In the genomic region with DNA sequence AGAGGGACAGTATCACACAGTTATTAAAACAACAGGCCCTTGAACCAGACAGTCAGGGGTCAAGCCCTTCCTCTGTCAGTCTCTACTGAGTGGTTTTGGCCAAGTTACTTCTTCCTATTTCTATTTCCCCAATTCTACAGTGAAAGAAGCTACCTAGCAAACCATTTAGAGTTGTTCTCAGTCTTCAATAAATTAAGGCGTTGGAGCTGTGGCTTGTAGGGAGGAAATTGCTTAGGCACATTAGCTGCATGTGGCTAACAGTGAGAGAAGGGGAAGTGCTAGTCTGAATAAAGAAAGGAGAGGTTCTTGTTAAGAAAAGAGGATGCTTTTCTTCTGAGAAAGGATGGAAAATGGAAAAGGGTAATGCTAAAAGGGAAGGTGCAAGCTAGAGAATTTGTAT, we compare ENCODE assay signal across 33 mouse cellular contexts. TPM values are rescaled to one million over a fixed set of nuclear protein-coding genes. Genes with fewer than 3 reads are reported as not detected.
A peak's percentile ranks its signal among the peaks of the same experiment; 100 is the strongest.
DNase-seq lines count a peak whose midpoint lies in the region; ATAC-seq and TF ChIP-seq lines count a peak whose summit lies in the region.
"Had no signal": no experiment of that assay in that cellular context is flagged by ENCODE, and none has a peak within 500 bp of the region (broad histone marks: within the 10 kb centered on the region; RNA-seq: fewer than 3 reads in every experiment).

No protein-coding gene starts in this region.

- H3K27me3 ChIP-seq in liver, adult 2 months (ENCODE audit: control insufficient read depth, insufficient read depth, low read length), result no peaks in the 10 kb centered on the region
- no peaks in the 10 kb centered on the region for H3K27me3 ChIP-seq in liver, postnatal 0 days (ENCODE audit: insufficient read depth, low read length)
- H3K27me3 ChIP-seq: CH12.LX; forebrain, embryonic 15.5 days; hindbrain, embryonic 13.5 days had no signal

- H3K4me2 ChIP-seq in liver, postnatal 0 days (ENCODE audit: low read depth, low read length), result no peak overlapping the region
- H3K4me2 ChIP-seq: embryonic facial prominence, embryonic 13.5 days; forebrain, embryonic 12.5 days; forebrain, embryonic 15.5 days; hindbrain, embryonic 13.5 days had no signal

- no peak for TF ChIP-seq CTCF in liver, adult 2 months (IDR thresholded peaks at IDR 0.05; ENCODE audit: low read depth, low read length)
- TF ChIP-seq CTCF in liver, postnatal 0 days (IDR thresholded peaks at IDR 0.05; ENCODE audit: low read depth), result no peak

- DNase-seq in liver, adult 2 months (ENCODE audit: extremely low read depth, low read depth, low spot score), result peak; percentile 23
- DNase-seq in liver, postnatal 0 days, result no peak
- peak; percentile 2 for DNase-seq in 416B (ENCODE audit: low read depth)
- DNase-seq in MN1 (ENCODE audit: low spot score), result no peak
- no peak for DNase-seq in layer of hippocampus, postnatal 36 days
- DNase-seq: adrenal gland, postnatal 10 days; adrenal gland, postnatal 36 days; B cell, adult 2 months; cerebellum, adult 18-20 months; cerebellum, adult 9-11 months; cerebellum, postnatal 25 days; embryo, embryonic 11 days; gastrocnemius, postnatal 25 days; heart, adult 2 months had no signal

- H3K9me3 ChIP-seq in liver, postnatal 0 days (ENCODE audit: low read length), result no peaks in the 10 kb centered on the region
- H3K9me3 ChIP-seq: embryonic facial prominence, embryonic 10.5 days; embryonic facial prominence, embryonic 13.5 days; forebrain, embryonic 12.5 days; forebrain, embryonic 15.5 days; G1E; heart, embryonic 10.5 days; hindbrain, embryonic 10.5 days; hindbrain, embryonic 13.5 days had no signal

- no peak for ATAC-seq in liver, postnatal 0 days
- ATAC-seq in hematopoietic stem cell, adult 5-6 weeks (replicated peaks in 1 of 2; ENCODE audit: insufficient read depth in 1 of 2, low FRiP score in 2 of 2, low TSS enrichment in 1 of 2, low read depth in 1 of 2, poor library complexity in 2 of 2, severe bottlenecking in 2 of 2), result peak; percentile 82 to 89
- ATAC-seq in monocyte, adult 5-6 weeks (replicated peaks; ENCODE audit: insufficient number of reproducible peaks, low FRiP score, low TSS enrichment, poor library complexity, severe bottlenecking), result peak; percentile 70
- ATAC-seq: forebrain, embryonic 15.5 days; hindbrain, embryonic 16.5 days had no signal

- no peaks in the 10 kb centered on the region for H3K36me3 ChIP-seq in liver, adult 2 months (ENCODE audit: control insufficient read depth, insufficient read depth, low read length)
- no peaks in the 10 kb centered on the region for H3K36me3 ChIP-seq in liver, postnatal 0 days (replicated peaks; ENCODE audit: insufficient read depth, low read length)
- H3K36me3 ChIP-seq: embryonic facial prominence, embryonic 10.5 days; embryonic facial prominence, embryonic 13.5 days; forebrain, embryonic 12.5 days; forebrain, embryonic 15.5 days; G1E; heart, embryonic 10.5 days; hindbrain, embryonic 10.5 days; hindbrain, embryonic 13.5 days had no signal

- H3K27ac ChIP-seq in liver, adult 2 months (replicated peaks; ENCODE audit: insufficient read depth, low read depth, low read length), result no peak overlapping the region
- no peak overlapping the region for H3K27ac ChIP-seq in liver, postnatal 0 days (ENCODE audit: low read depth)
- H3K27ac ChIP-seq: embryonic facial prominence, embryonic 10.5 days; embryonic facial prominence, embryonic 13.5 days; forebrain, embryonic 12.5 days; forebrain, embryonic 15.5 days; heart, adult 2 months; heart, embryonic 10.5 days; hindbrain, embryonic 10.5 days; hindbrain, embryonic 13.5 days had no signal

- no peak for TF ChIP-seq POLR2A in liver, adult 2 months (IDR thresholded peaks at IDR 0.05; ENCODE audit: extremely low read depth, insufficient read depth, low read length)

- H3K4me1 ChIP-seq in liver, adult 2 months (ENCODE audit: control insufficient read depth, insufficient read depth, low read length), result no peaks in the 10 kb centered on the region
- H3K4me1 ChIP-seq in liver, postnatal 0 days (ENCODE audit: insufficient read depth), result no peaks in the 10 kb centered on the region
- H3K4me1 ChIP-seq: embryonic facial prominence, embryonic 10.5 days; embryonic facial prominence, embryonic 13.5 days; forebrain, embryonic 12.5 days; forebrain, embryonic 15.5 days; heart, embryonic 10.5 days; hindbrain, embryonic 10.5 days; hindbrain, embryonic 13.5 days had no signal

- no peaks in the 10 kb centered on the region for H3K79me2 ChIP-seq in liver, adult 2 months (ENCODE audit: control insufficient read depth, insufficient read depth, low read length)

- TF ChIP-seq EP300 in liver, postnatal 0 days (IDR thresholded peaks at IDR 0.05; ENCODE audit: low read depth), result no peak

- no peak overlapping the region for H3K4me3 ChIP-seq in liver, adult 2 months (ENCODE audit: insufficient read depth, low read depth, low read length)
- no peak overlapping the region for H3K4me3 ChIP-seq in liver, postnatal 0 days (ENCODE audit: low read depth, low read length)
- H3K4me3 ChIP-seq: embryonic facial prominence, embryonic 10.5 days; embryonic facial prominence, embryonic 13.5 days; erythroblast, embryonic 14.5 days; forebrain, embryonic 12.5 days; forebrain, embryonic 15.5 days; heart, adult 2 months; heart, embryonic 10.5 days; hindbrain, embryonic 10.5 days; hindbrain, embryonic 13.5 days had no signal

- WGBS in liver, adult 2 months, result 81% methylated on average over 1 of the region's 1 CpGs
- 39% methylated on average over 1 of the region's 1 CpGs for WGBS in liver, postnatal 0 days (ENCODE audit: insufficient replicate concordance)

- no peak overlapping the region for H3K9ac ChIP-seq in liver, adult 2 months (ENCODE audit: low read depth, low read length)
- no peak overlapping the region for H3K9ac ChIP-seq in liver, postnatal 0 days (replicated peaks)
- H3K9ac ChIP-seq: embryonic facial prominence, embryonic 13.5 days; forebrain, embryonic 12.5 days; forebrain, embryonic 15.5 days; hindbrain, embryonic 13.5 days had no signal

RNA-seq across cellular contexts. Expression of a gene that starts 60.0 kb away (rescaled TPM):
- not detected in 2 replicates for total RNA-seq in liver, adult 2 months (2014; rRNA removed)
- not detected in 2 replicates for polyA plus RNA-seq in liver, adult 2 months (2012; rRNA removed)
- polyA plus RNA-seq in liver, postnatal 0 days (2015; fragmentation: Nextera tagmentation; extraction: Ambion mirVana), result not detected in 2 replicates
- total RNA-seq in hematopoietic stem cell, adult 5-6 weeks (2017), result not detected in 2 replicates
- not detected in 3 replicates for total RNA-seq in monocyte, adult 5-6 weeks (2017)
- total RNA-seq in layer of hippocampus, postnatal 36 days (2021), result not detected
- total RNA-seq: adrenal gland, postnatal 10 days; adrenal gland, postnatal 36 days; CH12.LX; G1E; gastrocnemius, adult 8-10 months; gastrocnemius, postnatal 25 days; heart, adult 2 months; heart, postnatal 25 days had no signal
- polyA plus RNA-seq: cortical plate, adult 2 months; embryonic facial prominence, embryonic 10.5 days; embryonic facial prominence, embryonic 13.5 days; erythroblast, embryonic 14.5 days; forebrain, embryonic 12.5 days; forebrain, embryonic 15.5 days; G1E; gonadal fat pad, adult 2 months; heart, adult 2 months; heart, embryonic 10.5 days; heart, embryonic 14.5 days; heart, postnatal 0 days; hindbrain, embryonic 10.5 days; hindbrain, embryonic 13.5 days; hindbrain, embryonic 16.5 days had no signal

Comparison
In these comparisons a context has a peak if more than half of its experiments do, and no peak if none do; other contexts are left out.
1. DNase-seq: peak in liver, adult 2 months (single experiment) and 416B (single experiment); none in liver, postnatal 0 days (single experiment), MN1 (single experiment) and layer of hippocampus, postnatal 36 days (0 of 2).